Mouse (Mus musculus) E14TG2a.4 (cell line): Measurements from ENCODE around the gene Dock2.

Experiments
- CTCF ChIP-seq: conservative IDR thresholded peaks from 2 replicates; pipeline ENCODE4 v1.5.1; 2014; ENCODE audit warnings: low read length
- NANOG ChIP-seq: IDR thresholded peaks from 2 replicates; pipeline ENCODE4 v1.6.1; 2014; ENCODE audit warnings: borderline replicate concordance, low read length, mixed read lengths
- POU5F1 ChIP-seq: IDR thresholded peaks from 2 replicates; pipeline ENCODE4 v1.6.1; 2014; ENCODE audit warnings: low read length, borderline replicate concordance

DNA sequence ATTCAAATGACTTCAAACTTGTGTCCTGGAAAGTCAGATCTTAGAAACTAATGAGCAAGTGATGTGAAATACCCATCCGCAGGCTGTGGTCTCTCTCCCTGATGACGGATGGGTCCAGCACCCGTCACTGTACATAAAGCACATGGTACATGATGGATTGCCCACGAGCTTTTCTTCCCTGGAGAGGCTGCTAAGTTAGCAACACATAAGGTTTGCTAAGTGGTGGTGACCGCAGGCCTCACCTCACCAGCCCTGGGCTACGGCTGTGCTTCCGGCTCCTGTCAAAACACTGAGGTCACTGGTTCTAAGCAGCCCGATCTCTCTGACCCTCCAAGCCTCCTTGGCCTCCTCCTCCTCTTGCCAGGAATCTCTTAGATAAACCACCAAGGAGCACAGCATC lies 377.4 kb downstream of the Dock2 start:
- TF ChIP-seq CTCF (no peak), POU5F1 (no peak), NANOG (no peak)
